Comparison of ENCODE assay signal across 7 mouse cellular contexts in genomic region chr12:29290591-29291351, GRCm38 (mm10).
DNase-seq lines count a peak whose midpoint lies in the region; ATAC-seq lines count a peak whose summit lies in the region.

No protein-coding gene starts in this region.

- peak overlapping the region; percentile 62 for H3K4me2 ChIP-seq in embryonic facial prominence, embryonic 13.5 days
- peak overlapping the region; percentile 52 for H3K4me2 ChIP-seq in limb, embryonic 12.5 days
- H3K4me2 ChIP-seq in midbrain, embryonic 14.5 days (ENCODE audit: low read length), result peak overlapping the region; percentile 56

- H3K27ac ChIP-seq in embryonic facial prominence, embryonic 13.5 days, result peak overlapping the region; percentile 72
- peak overlapping the region; percentile 76 for H3K27ac ChIP-seq in limb, embryonic 12.5 days
- peak overlapping the region; percentile 89 for H3K27ac ChIP-seq in midbrain, embryonic 14.5 days (replicated peaks; ENCODE audit: low read depth, low read length)

- no peaks in the 10 kb centered on the region for H3K9me3 ChIP-seq in embryonic facial prominence, embryonic 13.5 days
- no peaks in the 10 kb centered on the region for H3K9me3 ChIP-seq in limb, embryonic 12.5 days
- H3K9me3 ChIP-seq in midbrain, embryonic 14.5 days (ENCODE audit: control insufficient read depth, low read length), result no peaks in the 10 kb centered on the region

- DNase-seq in adrenal gland, postnatal 4 days (ENCODE audit: low spot score in 2 of 2), result peak; percentile 55 to 87
- peak; percentile 98 for DNase-seq in heart, adult 8-10 months (ENCODE audit: low spot score)
- DNase-seq in kidney, adult 8-10 months, result peak; percentile 97 to 99
- peak; percentile 98 for DNase-seq in midbrain, embryonic 14.5 days
- DNase-seq in spleen, adult 12 weeks (ENCODE audit: low spot score), result peak; percentile 36

- peak overlapping the region; percentile 45 for H3K4me3 ChIP-seq in embryonic facial prominence, embryonic 13.5 days
- peak overlapping the region; percentile 34 for H3K4me3 ChIP-seq in limb, embryonic 12.5 days (replicated peaks)
- H3K4me3 ChIP-seq in midbrain, embryonic 14.5 days (replicated peaks; ENCODE audit: low read depth, low read length), result peak overlapping the region; percentile 25

- H3K27me3 ChIP-seq in embryonic facial prominence, embryonic 13.5 days, result no peaks in the 10 kb centered on the region
- H3K27me3 ChIP-seq in limb, embryonic 12.5 days, result no peaks in the 10 kb centered on the region
- H3K27me3 ChIP-seq in midbrain, embryonic 14.5 days (ENCODE audit: control insufficient read depth, insufficient read depth, low read length), result no peaks in the 10 kb centered on the region

- ATAC-seq in embryonic facial prominence, embryonic 13.5 days (ENCODE audit: insufficient number of reproducible peaks, insufficient read depth, low FRiP score, low TSS enrichment, low read depth), result peak; percentile 99
- peak; percentile 100 for ATAC-seq in limb, embryonic 12.5 days (ENCODE audit: insufficient number of reproducible peaks, insufficient read depth, low FRiP score, low TSS enrichment, low read depth)
- ATAC-seq in midbrain, embryonic 14.5 days (ENCODE audit: low FRiP score, low TSS enrichment), result peak; percentile 99

- peaks cover 6% of the 10 kb centered on the region; the same call in 1 of the 2 replicates for H3K4me1 ChIP-seq in embryonic facial prominence, embryonic 13.5 days
- peaks cover 5% of the 10 kb centered on the region for H3K4me1 ChIP-seq in limb, embryonic 12.5 days (replicated peaks)
- H3K4me1 ChIP-seq in midbrain, embryonic 14.5 days (ENCODE audit: control insufficient read depth, insufficient read depth, low read length), result peaks cover 11% of the 10 kb centered on the region

- H3K36me3 ChIP-seq in embryonic facial prominence, embryonic 13.5 days, result no peaks in the 10 kb centered on the region
- H3K36me3 ChIP-seq in limb, embryonic 12.5 days, result no peaks in the 10 kb centered on the region
- no peaks in the 10 kb centered on the region for H3K36me3 ChIP-seq in midbrain, embryonic 14.5 days (ENCODE audit: control insufficient read depth, insufficient read depth, low read length)

- H3K9ac ChIP-seq in embryonic facial prominence, embryonic 13.5 days, result peak overlapping the region; percentile 70
- H3K9ac ChIP-seq in limb, embryonic 12.5 days (replicated peaks), result peak overlapping the region; percentile 55
- H3K9ac ChIP-seq in midbrain, embryonic 14.5 days (replicated peaks; ENCODE audit: low read length), result peak overlapping the region; percentile 52

- 11% methylated on average over 23 of the region's 23 CpGs for WGBS in embryonic facial prominence, embryonic 13.5 days
- 15% methylated on average over 23 of the region's 23 CpGs for WGBS in limb, embryonic 12.5 days
- WGBS in midbrain, embryonic 14.5 days, result 10% methylated on average over 23 of the region's 23 CpGs

Comparison
In these comparisons a context has a peak if more than half of its experiments do, and no peak if none do; other contexts are left out.
1. Peak in every context shown above with its lines: DNase-seq, ATAC-seq, H3K4me3 ChIP-seq and H3K27ac ChIP-seq.
2. DNase-seq: peak in every context shown above with its lines; median percentile 98 in heart, adult 8-10 months; 98 in kidney, adult 8-10 months; 98 in midbrain, embryonic 14.5 days; 71 in adrenal gland, postnatal 4 days; 36 in spleen, adult 12 weeks.